Mouse (Mus musculus): ENCODE measurements around the gene Zyg11a.

The Zyg11a gene

GRCm38 (mm10) chr4:108217332-108218179 is at the start of gene Zyg11a:
Gene Zyg11a (minus strand): TSS chr4:108218048.
- 5% methylated on average over 101 of the region's 107 CpGs for WGBS

DNA sequence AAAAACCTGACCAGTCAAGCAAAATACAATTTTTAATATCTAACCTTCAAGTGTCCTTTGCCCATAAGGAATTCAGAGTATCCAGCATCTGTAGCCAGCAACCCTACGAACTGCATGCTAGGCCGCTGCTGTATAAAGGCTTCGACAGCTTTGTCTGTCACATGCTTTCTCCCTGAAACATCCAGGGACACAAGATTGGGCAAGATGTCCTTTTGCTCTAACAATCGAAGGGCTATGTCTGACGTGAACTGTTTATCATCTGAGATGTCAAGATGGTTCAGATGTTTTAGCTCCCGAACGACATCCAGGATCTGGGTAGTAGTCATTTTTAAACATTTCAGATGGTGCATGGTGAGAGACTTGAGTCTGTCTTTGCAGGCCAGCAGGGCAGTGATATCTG is 47.9 kb upstream of the Zyg11a start:
- WGBS, result 91% methylated on average over 7 of the region's 7 CpGs

GRCm38 (mm10) chr4:108253317-108253716 is 35.5 kb upstream of the Zyg11a start:
- 88% methylated on average over 6 of the region's 6 CpGs for WGBS

DNA sequence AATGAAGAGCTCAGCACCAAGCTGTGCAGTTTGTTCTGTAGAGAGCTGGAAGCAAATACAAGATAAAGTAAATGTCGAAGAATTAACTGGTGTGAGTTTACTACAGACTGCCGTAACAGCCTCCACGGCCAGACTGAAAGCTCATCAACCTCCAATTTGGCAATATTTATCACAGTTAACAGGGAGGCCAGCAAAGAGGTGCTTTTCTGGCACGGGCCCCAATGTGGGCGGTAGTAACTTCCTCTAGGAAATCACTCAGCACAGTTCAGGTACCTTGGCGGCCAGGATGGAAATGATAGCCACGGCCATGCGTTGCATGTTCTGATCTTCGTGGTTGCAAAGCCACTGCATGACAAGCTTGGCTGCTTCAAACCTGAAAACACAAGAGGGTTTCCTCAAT is 32.7 kb upstream of the Zyg11a start:
- WGBS, result 95% methylated on average over 9 of the region's 9 CpGs

- WGBS, result 70% methylated on average over 3 of the region's 3 CpGs
Measured at GRCm38 (mm10) chr4:108249314-108249713, 31.5 kb upstream of the Zyg11a start.

- WGBS, result 88% methylated on average over 3 of the region's 3 CpGs
Measured at GRCm38 (mm10) chr4:108233654-108234053, 15.8 kb upstream of the Zyg11a start.

- WGBS, result 74% methylated on average over 3 of the region's 3 CpGs
Measured at GRCm38 (mm10) chr4:108225341-108225872, 7.6 kb upstream of the Zyg11a start.

DNA sequence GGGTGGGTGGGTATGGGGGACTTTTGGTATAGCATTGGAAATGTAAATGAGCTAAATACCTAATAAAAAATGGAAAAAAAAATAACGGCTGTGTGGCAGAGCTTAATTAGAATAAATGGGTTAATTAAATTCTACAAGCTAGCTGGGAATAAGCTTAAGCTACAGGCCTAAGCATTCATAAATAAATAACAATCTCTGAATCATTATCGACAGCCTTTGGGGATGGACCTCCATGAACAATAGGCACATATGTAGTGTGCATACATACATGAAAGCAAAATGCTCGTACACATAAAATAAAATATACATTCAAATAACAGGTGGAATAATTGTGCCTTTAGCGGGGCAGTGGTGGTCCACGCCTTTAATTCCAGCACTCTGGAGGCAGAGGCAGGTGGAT is 4.7 kb upstream of the Zyg11a start:
- 85% methylated on average over 5 of the region's 5 CpGs for WGBS

GRCm38 (mm10) chr4:108219019-108219418 is 1.2 kb upstream of the Zyg11a start:
- 46% methylated on average over 9 of the region's 9 CpGs for WGBS

DNA sequence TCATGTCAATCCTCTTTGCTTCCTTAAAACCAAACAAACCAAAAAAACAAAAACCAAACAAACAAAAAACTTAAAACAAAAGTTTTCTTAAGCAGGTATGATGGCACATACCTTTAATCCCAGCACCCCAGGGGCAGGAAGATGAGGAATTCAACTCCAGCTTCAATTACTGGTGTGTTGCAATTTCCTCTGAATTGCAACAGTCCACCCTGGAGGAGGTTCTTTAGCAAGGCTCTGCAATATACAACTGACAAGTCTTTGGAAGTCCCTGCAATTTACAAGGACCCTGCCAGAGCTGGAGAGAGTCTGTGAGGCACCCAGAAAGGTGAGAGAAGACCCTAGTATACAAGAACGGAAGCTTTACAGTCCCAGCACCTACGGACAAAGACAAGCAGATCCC is 4.8 kb downstream of the Zyg11a start:
- 91% methylated on average over 2 of the region's 2 CpGs for WGBS

- 95% methylated on average over 6 of the region's 6 CpGs for WGBS
Measured at GRCm38 (mm10) chr4:108204629-108205028, 13.2 kb downstream of the Zyg11a start.

GRCm38 (mm10) chr4:108199236-108199635 is 18.6 kb downstream of the Zyg11a start:
- WGBS, result 79% methylated on average over 2 of the region's 2 CpGs

GRCm38 (mm10) chr4:108196277-108196855 is 21.5 kb downstream of the Zyg11a start:
- 72% methylated on average over 6 of the region's 6 CpGs for WGBS

DNA sequence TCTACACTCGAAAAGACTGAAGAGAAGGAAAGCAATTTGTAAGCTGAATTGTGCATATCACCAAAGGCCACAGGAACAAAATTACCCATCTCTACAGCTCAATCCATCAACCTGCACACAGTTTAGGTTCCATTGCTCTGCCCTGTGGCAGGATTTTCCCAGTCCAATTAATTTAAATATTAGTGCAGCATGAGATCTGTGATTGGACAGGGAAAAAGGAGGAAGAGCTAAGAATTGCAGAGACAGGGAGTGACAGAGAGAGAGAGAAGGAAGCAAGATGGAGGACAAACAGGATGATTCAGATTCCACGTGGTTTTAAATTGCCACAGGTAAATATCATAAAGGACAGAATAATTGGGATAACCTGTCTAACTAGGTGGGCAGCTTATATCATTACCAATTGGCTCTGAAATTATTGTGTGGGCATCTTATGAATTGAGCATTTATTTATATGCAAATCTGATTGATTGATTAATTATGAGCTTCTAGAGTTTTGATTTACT is 25.0 kb downstream of the Zyg11a start:
- WGBS, result 84% methylated on average over 2 of the region's 2 CpGs

GRCm38 (mm10) chr4:108182278-108182677 is 35.6 kb downstream of the Zyg11a start:
- WGBS, result 74% methylated on average over 1 of the region's 1 CpGs

DNA sequence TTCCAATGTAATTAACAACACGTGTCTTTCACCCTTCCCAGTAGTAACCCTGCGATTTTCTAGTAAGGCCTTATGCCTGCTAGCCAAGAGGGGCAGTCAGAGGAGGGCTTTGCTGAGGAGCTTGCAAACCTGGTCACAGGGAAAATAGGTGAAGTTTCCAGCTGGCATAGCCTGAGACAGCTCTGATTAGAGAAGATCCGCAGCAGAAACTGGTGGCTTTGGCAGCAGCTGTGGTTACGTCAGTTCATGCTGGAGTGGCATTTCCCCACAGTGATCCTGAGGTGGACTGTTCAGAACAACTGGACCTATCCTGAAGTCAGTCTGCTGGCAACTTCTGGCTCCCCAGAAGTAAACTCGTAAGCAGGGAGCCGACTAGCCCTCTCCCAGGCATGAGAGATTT is 49.8 kb downstream of the Zyg11a start:
- WGBS, result 74% methylated on average over 6 of the region's 6 CpGs

GRCm38 (mm10) chr4:108166874-108167273 is 51.0 kb downstream of the Zyg11a start:
- 48% methylated on average over 4 of the region's 4 CpGs for WGBS

DNA sequence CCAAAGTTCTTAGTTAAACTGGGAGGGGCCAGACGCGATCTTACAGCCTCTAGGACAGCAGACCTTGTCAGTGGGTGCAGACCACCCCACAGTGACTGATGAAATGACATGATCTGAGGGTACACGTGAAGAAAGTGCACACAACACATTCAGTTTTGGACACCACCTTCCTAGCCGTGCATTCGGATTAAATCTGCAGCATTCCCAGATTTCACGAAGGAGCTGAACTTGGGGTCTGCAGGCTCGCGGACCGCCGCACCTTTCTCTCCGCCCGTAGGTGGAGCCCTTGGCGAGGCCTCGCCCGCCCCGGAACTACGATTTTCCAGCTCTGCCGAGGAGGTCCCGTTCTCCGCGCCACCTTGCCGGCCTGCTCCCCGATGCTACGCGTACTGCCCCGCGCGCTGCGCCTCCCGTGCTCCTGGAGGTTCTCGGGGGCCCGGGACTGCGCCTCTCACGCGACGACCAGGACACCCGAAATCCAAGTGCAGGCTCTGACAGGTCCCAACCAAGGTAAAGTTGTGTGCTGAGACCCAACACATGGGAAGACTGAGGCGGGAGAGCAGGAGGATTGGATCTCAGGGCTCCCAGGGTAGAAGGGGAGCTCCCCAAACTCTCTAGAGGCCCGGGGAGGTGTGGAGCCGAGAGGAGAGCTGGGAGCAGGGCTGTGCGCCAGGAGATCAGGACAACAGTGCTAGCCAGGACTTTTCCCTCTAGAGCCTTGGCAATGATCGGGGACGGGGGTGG is 52.5 kb downstream of the Zyg11a start, which contains the start of gene Echdc2:
TSS of gene Echdc2 (plus strand) at position 286 of the 744 bp plus-strand sequence.
- 2% methylated on average over 43 of the region's 43 CpGs for whole genome bisulfite sequencing

DNA sequence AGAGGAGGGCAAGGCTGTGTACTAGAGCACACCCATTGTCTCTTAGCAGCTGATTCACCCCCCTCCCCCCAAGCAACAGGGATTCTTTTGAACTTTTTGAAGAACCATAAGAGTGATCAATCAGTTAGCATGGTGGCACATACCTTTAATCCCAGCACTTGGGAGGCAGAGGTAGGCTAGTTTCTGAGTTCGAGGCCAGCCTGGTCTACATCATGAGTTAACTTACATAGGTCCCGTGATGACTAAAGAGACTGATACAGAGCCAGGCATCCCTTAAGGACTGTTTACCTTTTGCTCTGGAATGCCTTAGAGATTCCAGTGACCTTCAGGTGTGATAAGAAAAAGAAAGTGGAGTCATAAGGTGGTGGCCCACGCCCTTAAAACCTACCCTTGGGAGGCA is 54.6 kb downstream of the Zyg11a start:
- WGBS, result 94% methylated on average over 3 of the region's 3 CpGs

DNA sequence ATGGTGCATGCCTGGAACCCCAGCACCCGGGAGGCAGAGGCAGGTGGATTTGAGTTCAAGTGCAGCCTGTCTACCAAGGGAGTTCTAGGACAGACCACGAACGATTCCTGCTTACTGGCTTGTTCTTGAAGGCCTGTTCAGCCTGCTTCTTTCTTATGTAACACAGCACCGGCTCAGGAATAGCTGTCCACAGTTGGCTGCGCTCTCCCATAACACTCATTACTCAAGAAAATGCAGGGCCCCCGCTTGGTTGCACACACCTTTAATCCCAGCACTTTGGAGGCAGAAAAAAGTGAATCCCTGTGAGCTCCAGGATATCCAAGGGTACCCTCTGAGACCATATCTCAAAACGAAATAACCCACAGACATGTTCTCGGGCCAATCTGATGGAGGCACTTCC is 55.9 kb downstream of the Zyg11a start:
- WGBS, result 90% methylated on average over 8 of the region's 8 CpGs

GRCm38 (mm10) chr4:108155141-108155540 is 62.7 kb downstream of the Zyg11a start:
- 88% methylated on average over 1 of the region's 1 CpGs for WGBS

DNA sequence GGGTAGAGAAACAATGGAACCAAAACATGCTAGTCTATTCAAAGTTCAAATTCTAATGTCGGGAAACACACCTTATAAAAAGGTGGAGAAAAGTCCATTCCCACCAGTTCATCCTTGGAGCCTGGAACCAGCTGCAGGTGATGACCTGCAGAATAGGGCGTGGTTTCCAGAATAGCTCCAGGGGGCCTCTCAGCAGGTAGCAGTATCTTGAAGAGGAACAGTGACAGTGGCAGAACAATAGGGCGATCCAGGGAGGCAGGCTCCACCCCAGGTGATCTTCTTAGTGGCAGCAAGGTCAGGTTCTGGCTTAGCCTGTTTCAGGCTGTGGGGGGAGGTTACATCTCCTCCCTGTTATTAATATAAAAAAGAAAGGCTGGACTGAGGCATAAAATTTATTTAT is 72.3 kb downstream of the Zyg11a start:
- 57% methylated on average over 3 of the region's 3 CpGs for WGBS
